Mouse (Mus musculus): ENCODE measurements at regions not wholly inside any gene's neighbourhood (a gene's known extent, or its start where the extent isn't known, plus 50 kb on each side); places are given as distances from the start of the nearest gene placed in this dataset.

- H3K27ac ChIP-seq: no peak overlapping the region
- H3K27me3 ChIP-seq (ENCODE audit: insufficient read depth, poor library complexity, severe bottlenecking): peaks cover 14% of the 10 kb centered on the region; the same call in 1 of the 2 replicates
- WGBS: 82% methylated on average over 6 of the region's 6 CpGs
- no peaks in the 10 kb centered on the region for H3K36me3 ChIP-seq
- no peak for DNase-seq (ENCODE audit: low spot score)
- H3K9me3 ChIP-seq: no peaks in the 10 kb centered on the region
- H3K4me3 ChIP-seq: no peak overlapping the region
- H3K4me1 ChIP-seq: peaks cover 6% of the 10 kb centered on the region
Observed at GRCm38 (mm10) chr3:154382811-154383210, 52.4 kb upstream of the Lhx8 start.

- Histone ChIP-seq H3K27ac (no peak overlapping the region), H3K27me3 (ENCODE audit: insufficient read depth, poor library complexity, severe bottlenecking) (peaks cover 14% of the 10 kb centered on the region; the same call in 1 of the 2 replicates), H3K4me1 (peaks cover 6% of the 10 kb centered on the region), H3K9me3 (no peaks in the 10 kb centered on the region), H3K4me3 (no peak overlapping the region), H3K36me3 (no peaks in the 10 kb centered on the region)
- DNase-seq (ENCODE audit: low spot score): no peak
- WGBS: 71% methylated on average over 5 of the region's 5 CpGs
Observed at GRCm38 (mm10) chr3:154381561-154381960, 51.1 kb upstream of the Lhx8 start.

Data from heart, embryonic 10.5 days (tissue).